Mouse (Mus musculus) bone marrow, adult 2 months (tissue): ENCODE measurements around the gene Col4a1.

Experiments used
- CTCF ChIP-seq: fragments of 200-500 bp; IDR thresholded peaks from 2 replicates; pipeline ENCODE4 v1.5.1; 2011; ENCODE audit warnings: low read length, control low read depth; ENCODE audit not compliant: control insufficient read depth, insufficient read depth
- POLR2A ChIP-seq: fragments of 200-500 bp; IDR thresholded peaks from 2 replicates; pipeline ENCODE4 v1.6.1; 2011; ENCODE audit warnings: low read depth, mild to moderate bottlenecking, control low read depth, low read length, borderline replicate concordance; ENCODE audit not compliant: control insufficient read depth

- TF ChIP-seq CTCF, result no peak
- TF ChIP-seq POLR2A, result no peak
Measured at GRCm38 (mm10) chr8:11309226-11309625, 3.4 kb downstream of the Col4a1 start.
